Mouse (Mus musculus): ENCODE data around the gene Mecom.

DNA sequence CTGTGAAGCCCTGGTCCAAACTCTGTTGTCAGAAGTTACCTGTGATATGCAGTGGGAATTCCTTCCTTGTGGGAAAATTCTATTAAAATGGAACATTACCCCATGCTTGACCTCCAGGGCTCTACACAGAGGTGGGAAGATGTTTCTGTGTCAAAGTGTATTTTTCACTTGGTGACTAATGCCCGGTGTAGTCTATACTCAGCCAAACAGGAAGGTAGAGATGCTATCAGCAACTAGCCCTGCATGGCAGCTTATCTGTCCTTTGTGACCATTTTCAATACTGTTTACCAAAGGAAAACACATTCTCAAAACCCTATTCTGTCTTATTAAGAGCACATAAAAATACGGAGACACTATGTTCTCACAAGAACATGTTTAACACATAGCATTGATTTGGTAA is 344.0 kb downstream of the Mecom start:
- no peak for TF ChIP-seq POLR2A (IDR thresholded peaks at IDR 0.05; ENCODE audit: borderline replicate concordance, insufficient read depth, low read length)
- TF ChIP-seq CTCF (IDR thresholded peaks at IDR 0.05; ENCODE audit: borderline replicate concordance, insufficient read depth, low read depth, low read length), result no peak
